Mouse (Mus musculus) urinary bladder, postnatal 14 days (tissue): ENCODE measurements around the gene Epn3.

ENCODE experiments used
- DNase-seq: peaks from one replicate; pipeline ENCODE4 v3.0.0; 2021; ENCODE audit warnings: low spot score

The Epn3 gene

DNA sequence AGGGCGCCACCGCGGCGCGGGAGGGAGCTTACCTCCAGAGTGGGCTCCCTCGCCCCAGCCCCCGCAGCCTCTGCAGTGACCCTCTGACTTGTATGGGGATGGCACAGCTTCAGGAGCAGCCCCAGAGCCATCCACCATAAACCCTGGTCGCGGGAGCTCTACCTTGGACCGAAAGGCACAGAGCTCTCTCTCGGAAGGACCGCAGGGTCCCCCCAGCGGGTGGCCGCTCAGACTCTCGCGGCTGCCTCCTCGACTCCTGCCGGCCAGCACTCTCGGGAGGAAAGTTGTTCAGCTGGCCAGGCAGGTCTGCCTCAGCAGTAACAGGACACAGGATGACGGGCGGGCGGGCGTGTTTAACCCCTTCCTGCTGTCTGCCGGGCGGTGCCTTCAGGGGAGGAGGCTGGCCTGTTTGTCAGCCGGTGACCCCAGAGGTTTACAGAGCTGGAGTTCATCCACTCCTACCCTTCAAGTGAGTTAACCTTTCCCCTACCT, at the start of gene Epn3:
Gene Epn3, minus strand, starts transcription at position 314 of the 492 bp plus-strand sequence.
- DNase-seq: peak; percentile 87

DNA sequence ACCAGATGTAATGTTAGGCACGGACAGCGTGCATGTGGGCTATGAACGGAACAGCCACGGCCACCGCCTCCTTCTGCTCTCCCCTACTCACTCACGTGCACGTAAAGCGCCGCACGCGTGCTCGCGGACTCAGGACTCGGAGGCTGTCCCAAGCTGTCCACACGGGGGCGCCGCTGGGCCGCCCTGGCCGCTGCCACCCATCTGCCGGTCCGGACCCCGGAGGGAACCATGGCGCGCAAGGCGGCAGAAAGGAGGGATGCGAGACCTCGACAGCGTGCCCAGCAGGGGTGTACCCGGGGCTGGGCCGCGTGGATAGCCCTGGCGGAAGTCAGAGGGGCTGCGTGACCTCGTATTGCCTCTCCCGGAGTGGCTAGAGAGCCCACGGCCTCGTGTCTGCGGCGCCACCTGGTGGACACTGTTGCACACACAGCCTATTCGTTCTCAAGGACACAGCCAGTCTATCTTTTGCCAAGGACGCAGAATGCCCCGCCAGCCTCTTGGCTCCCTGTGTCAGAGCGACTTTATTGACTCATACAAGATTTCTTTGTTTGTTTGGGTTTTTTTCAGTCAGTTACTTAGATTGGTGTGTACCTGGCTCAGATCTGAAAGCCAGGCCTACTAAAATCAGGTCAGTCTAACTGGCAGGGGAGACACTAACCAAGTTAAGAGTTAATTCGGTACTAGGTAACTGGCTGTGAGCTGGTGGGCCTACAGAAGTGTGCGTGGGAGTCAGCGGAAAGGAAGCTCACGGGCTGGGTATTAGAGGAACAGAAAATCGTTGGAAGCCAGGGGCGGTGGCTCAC, 49.3 kb upstream of the Epn3 start, which contains the start of gene Rsad1:
Gene Rsad1, minus strand, starts transcription at position 368 of the 803 bp plus-strand sequence.
- peak; percentile 96 for DNase-seq

DNA sequence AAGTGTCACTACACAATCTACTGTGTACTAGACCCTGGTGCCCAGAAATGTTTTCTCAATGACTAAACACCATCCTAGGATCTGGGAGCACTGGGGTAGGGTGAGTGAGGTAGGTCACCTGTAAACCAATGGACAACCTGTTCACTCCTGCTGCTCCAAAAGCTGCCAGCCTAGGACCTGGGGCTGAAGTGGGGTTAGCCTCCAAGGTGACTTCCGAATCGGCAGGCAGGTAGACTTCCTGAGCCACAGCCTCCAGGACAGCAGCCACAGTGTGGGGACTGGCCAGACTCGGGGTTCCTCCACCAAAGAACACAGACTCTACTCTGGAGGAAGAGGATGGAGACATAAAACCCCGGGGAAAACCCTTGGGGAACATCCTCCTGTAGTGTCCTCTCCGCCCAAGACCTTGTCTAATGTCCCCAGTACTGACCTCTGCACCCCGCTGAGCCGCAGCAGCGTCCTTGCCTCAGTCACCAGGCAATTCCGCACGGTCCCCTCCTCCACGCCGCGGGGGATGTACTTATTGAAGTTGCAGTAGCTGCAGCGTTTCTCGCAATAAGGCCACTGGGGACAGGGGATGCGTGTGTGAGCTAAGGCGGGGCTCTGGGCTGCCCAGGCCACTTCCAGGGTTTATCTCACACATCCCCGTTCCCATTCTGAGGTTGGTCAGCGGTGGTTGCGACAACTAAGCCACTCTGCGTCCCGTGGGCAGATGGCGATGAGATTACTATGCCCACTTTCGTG, 48.4 kb upstream of the Epn3 start:
- peak; percentile 45 for DNase-seq

DNA sequence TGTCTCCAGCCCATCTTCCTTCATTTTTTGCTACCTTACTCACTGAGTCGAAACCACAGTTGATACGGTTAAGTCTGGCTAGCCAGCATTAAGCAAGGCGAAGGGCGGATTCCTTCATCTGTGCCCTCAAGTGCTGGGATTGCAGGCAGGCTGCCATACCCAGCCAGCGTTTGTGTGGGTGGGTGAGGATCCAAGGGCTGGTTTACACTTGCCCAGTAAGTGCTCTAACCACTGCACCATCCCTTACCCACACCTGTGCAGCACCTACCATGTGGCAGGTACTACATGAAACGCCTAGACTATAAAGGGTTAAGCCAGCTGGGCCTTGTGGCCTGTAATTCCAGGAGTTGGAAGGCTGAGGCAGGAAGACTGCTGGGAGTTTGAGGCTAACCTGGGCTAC, 47.5 kb upstream of the Epn3 start:
- no peak for DNase-seq

DNA sequence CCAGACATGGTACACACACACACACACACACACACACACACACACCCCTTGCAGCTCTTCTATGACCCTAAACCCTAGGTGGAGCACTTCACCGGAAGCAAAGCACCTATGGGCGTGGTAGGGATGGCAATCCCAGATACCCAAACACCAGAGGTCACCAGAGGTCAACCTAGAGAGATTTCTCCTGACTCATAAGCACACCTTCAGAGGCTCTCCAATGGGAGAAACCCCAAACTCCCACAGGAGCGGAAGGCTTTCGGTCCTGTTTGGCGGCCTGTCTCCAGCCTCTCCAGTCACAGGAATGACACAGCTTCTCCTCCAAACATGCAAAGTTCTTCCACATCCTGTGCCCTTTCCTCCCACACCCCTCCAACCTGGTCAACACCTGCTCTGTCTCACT, 46.6 kb upstream of the Epn3 start:
- no peak for DNase-seq

DNA sequence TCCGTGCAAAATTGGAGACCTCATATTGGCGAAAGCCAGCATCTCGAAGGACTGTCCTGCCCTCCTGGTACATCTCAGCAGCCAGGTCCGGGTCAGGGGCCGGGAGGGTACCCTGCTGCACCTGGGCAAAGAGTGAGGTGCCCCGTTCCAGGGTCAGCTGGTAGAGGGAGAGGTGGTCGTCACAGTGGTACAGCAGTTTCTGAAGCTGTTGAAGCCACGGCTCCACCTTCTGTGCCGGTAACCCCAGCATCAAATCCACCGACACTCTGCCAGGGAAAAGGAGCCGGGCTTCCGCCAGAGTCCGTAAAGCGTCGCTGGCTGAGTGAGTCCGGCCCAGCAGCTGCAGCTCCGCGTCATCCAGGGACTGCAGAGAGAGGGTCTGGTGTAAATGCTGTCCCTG, 44.6 kb upstream of the Epn3 start:
- no peak for DNase-seq

DNA sequence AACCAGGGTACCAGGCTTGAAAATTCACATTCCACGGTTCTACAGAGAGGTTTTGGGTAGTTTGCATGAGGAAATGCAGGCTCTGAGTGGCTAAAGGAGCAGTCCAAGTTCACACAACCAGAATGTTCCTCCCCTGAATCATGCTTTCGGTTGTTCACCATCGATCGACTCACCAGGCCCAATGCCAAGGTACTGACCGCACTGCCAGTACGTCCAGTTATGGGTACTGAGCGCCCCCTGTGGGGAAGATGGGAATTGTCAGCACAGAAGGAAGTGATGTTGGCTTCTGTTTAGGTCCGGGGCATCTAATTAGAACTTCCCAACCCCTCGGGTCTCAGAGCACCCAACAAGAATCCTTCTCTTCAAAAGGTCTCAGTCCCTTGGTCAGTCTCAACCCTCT, 44.2 kb upstream of the Epn3 start:
- peak; percentile 98 for DNase-seq

DNA sequence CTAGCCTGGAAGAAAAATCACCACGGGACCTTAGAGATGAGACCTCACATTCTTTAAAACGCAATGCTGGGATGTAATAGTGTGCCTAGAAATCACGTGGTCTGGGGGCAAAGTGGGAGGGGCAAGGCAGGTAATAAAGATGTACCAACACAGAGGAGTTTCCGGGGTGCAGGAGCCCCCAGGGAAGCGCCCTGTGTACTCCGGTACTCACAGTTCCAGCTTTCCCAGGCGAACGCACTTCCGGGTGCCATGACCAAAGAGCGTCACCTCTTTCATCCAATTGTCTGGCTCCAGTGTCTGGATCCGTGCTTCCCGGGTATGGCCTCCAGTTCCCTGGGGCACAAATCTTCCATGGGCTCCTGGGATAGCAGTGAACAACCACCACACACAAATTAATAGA, 43.6 kb upstream of the Epn3 start:
- DNase-seq: no peak

DNA sequence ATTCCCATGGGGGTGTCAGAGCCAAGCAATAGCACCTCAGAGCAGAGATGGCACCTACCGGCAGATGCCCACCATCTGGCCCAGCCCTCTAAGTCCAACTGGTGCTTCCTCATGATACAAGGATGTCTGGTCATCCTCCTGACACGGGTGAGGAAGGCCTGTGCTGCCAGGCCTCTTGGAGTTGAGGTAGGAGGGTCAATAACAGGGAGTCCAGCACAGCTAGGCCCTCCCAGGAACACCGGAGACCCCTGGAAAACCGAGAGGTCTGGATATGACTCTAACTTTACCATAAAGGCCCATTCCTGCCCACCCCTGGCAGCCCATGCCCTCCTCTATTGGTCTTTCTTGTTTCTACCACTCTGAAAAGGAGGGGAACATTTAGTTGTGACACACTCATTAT, 42.6 kb upstream of the Epn3 start:
- no peak for DNase-seq

DNA sequence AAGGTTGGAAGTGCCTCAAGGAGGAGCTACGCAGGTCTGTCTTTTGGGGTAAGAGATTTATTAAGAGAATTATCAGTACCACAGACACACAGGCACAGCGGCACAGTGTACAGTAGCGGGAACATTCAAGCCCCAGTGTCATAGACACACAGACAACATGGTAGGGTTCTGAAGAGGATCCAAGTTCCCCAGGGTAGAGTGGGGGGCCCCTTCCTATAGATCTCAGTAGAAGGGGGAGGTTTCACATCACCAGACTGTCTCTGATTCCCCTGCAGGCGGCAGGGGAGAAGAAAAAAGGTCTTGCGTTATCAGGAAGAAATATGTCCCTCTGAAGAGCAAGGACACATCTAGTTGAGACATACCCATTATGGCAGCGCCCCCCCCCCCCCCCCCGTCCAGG, 40.0 kb upstream of the Epn3 start:
- DNase-seq: no peak

DNA sequence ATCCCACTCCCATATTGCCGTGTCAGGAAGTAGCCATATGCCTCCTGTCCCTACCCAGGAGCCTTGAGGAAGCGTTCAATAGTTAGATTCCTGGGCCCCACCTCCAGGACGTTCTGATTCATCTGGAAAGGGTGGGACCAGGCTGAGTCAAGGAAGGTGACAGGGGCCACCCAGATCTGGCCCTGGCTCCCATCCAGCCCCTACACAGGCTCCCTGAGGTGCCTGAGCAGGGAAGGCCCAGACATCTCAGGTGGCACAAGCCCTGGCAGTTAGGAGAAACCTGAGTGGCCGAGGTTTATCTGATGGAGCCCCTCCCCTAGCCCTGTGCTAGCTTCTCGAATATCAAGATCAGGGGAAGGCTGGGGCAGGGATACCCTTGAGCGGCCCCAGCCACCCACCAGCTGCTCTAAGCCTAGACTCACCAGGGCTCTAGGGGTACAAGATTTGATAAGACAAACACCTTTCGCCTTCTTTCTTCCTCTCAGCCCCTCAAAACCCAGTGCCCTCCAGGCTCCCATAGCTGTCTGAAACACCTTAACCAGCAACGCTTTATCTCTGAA, 39.0 kb upstream of the Epn3 start:
- DNase-seq: peak; percentile 75

DNA sequence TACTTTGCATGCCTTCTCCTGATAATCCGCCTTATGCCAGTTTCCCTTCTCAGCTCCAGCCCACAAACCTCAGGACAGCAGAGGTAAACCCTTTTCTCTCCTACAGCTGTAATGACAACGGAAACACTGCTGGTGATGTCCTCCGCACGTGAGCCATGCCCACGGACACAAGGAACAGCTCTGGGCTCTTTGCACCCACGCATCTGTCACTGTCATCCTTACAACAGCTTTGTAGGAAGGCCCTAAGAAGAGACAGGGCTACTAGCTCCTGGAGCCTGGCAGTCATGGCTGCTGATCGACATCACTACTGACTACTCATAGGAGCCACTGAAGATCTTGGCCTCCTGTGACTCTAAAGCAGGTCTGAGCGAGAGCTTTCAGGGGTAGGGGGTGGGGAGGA, 33.4 kb upstream of the Epn3 start:
- no peak for DNase-seq

DNA sequence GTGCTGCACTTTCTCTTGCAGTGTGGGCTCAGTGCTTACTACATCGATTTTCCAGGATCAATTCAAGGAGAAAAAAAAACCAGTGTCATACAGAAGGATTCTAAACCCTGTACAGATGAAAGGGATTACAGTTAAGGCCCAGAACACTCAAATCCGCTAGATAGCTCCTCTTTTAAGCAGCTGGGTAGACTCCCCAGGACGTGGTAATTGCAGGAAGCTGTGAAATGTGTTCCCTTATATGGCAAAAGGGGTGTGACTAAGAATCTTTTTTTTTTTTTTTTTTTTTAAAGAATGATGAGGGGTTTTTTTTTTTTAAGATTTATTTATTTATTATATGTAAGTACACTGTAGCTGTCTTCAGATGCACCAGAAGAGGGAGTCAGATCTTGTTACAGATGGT, 29.1 kb upstream of the Epn3 start:
- DNase-seq: no peak

DNA sequence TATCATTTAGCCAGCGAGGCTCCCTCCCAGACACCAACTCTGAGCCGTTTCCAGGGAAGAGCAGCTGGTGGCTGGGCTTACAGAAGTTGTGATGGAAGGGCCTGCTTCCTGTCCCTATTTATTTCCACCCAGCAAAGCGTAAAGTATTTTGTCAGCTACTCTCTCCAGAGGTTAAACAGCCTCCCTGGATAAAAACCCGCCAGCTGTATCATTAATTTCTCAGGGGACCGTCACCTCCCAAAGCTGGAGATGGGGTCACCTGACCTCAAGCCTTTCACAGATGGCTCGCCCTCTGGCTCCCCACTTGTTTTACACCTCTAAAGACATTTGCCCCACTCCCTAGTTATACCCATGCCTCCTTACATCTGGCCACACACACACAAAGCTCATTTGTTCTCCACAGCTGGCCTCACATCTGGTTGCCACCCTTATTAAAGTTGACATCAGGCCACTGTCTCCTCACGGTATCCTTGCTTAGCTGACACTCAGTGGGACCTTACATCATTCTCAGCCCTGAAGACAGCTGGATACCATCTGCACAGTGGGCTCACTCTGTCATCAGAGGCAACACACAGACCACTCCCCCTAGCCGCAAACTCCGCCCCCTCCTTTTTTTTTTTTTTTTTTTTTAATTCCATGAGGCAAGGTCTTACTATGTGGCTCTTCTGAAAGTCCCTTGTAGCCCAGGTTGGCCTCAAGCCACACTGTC, 26.6 kb upstream of the Epn3 start:
- DNase-seq: no peak

DNA sequence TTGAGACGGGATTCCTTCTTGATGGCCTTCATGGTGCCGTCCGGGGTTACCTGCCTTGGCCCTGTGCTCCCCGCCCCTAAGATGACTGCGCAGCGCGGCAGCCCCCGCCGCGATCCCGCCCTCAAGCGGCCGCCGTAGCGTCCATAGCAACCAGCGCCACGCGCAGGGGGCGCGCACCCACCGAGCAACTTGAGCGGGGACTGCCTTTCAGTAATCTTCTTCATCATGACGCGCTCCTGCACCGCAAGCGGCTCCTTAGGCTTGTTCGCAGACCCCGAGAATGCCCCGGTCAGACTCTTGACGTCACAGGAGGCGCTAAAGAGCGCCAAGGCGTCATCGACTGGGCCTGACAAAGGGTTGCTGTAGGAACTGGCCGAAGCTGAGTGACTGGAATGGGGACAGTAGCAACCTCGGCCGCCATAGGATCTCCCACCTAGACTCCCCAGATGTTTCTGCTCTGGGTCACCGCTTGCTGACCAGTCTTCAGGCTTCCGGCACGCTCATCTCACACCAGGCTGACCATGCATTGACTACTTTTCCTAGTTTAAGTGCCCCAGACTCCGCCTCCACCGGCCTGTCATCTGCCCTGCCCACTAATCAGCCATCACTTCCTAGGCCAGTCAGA, 21.6 kb upstream of the Epn3 start, which contains the start of gene Mycbpap:
Gene Mycbpap, minus strand, starts transcription at position 524 of the 625 bp plus-strand sequence.
- DNase-seq: peak; percentile 60

DNA sequence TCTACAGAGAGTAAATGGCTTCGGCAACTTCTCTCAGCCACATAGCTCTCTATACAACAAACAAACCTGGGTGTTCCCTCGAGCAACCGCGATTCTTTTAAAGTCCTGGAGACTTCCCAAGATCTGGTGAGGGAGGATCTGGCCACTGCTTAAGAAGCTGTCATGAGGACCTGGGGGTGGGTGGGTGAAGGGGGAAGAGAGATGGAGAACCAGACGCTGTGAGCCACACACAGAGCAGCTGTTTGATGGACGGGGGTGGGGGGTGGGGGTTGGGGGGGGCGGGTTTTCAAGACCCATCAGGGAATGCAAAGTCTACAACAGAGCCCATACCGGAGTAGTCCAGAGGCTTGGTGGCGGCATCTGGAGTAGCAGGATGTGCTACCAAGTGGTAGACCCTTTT, 13.7 kb upstream of the Epn3 start:
- no peak for DNase-seq

DNA sequence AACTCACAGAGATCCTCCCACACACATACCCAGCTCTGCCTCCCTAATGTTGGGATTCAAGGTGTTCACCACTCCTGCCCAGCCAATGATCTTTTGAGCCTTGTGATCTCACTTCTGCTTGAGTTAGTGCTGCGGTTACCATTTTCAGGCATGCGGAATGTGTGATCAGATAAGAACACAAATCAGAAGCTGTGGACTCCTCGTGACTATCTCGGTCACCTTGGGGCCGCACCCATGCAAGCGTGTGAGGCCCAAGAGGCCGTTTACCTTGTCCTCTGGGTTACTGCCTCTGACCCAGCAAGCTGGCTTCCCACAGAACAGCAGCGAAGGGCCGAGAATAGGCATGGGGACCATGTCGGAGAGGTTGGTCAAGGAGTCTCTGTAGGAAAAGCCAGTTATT, 9.2 kb upstream of the Epn3 start:
- DNase-seq: peak; percentile 43

DNA sequence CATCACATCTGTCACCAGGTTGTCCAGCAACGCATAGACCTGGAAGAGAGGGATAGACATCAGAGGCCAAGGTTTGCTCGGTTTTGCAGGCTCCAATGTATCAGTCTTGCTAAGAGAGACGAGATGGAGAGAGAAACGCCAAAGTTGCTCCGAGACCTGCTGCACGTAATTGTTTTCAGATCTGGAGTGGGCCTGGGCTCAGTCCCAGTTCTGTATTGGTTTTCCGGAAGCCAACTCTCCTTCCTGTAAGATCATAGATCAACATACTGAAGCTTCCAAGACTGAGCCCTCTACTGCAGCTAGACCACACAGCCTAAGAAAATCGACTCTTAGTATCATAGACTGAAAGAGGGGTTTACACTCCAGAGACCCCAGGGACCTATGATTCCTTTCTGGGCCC, 1.7 kb upstream of the Epn3 start:
- DNase-seq: no peak

DNA sequence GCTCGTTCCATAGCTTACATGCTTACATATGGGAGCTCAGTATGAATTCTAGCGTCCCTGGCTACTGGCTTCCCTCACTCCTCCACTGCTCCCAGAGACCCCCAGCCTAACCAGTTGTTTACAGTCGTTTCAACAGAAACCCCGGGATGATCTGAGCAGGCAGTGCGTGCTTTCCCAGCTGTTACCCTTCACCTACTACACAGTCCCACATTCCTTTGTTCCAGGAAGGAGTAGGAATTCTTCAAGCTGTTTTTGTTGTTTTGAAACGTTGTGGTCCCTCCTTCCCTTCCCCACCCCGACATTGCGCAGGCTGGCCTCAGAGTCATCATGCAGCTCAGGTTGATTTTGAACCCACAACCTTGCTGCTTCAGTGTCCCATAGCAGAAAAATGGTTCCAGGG, 588 bp upstream of the Epn3 start:
- no peak for DNase-seq

DNA sequence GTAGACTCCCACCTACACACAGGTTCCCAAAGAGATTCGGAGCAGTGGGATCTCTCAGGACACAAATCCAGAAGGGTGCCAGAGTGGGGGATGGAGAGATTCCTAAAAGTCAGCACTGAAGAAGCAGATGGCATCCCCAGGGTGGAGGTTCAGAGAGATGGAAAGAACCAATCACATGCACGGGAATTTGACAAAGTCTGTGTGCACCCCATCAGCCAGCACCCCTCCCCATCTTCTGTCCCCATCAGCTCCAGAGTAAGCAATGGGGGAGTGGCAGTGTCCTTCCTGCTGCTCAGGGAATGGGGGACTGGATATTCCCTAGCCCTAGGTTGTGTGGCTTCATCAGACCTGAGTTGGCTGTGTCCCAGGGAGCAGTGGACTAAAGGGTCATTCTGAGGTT, 739 bp downstream of the Epn3 start:
- no peak for DNase-seq

DNA sequence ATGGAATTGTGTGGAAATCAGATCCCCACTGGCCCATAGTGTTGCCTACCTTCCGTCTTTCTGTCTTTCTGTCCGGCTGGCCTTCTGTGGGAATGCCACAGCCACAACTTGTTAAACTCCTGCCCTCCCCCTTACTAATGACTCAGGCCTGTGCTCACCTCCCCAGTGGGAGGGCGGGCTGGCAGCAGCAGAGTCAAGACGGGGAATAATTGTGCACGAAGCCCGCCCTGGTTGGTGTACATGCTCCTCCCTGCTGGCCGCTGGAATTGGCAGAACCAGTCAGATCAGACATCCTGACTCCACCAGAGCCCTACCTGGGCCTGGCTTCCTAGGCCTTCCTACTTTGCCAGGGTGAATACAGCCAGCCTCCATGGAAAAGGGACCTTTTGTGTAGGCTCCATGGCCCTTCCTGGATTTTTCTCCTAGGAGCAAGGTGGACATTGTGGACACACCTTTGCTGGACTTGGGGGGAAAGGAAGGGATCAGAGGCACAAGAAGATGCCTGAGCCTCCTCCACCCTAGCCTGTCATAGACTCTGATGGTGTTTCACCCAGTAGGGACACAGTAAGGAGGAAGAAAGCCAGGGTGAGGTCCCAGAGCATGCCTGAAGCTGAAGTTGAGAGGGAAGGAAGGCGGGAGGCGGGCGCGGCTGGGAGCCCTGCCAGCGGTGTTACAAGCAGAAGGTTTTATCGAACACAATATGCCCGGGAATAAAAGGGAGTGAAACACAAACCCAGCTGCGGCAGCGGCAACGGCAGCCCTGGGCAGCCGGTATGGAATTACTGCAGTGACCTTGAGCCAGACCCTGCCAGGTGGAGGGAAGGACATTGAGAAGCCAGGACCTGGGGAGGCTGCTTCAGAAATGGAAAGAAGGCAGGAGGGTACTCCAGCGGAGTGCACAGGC, 1.4 kb downstream of the Epn3 start:
- peak; percentile 85 for DNase-seq
